Mouse (Mus musculus) left cerebral cortex, adult 18-20 months (tissue): ENCODE data around the gene Als2cl. TPM values are rescaled to one million over a fixed set of nuclear protein-coding genes. Genes with fewer than 3 reads are reported as not detected.

Experiments used
- DNase-seq, 2 experiments: peaks; one replicate each; pipeline ENCODE4 v3.0.0; 2021 to 2022; ENCODE audit warnings: low spot score in 2 of 2, mixed read lengths in 1 of 2
- total RNA-seq, 2 experiments: library from RNA; stranded (reverse); gene quantifications; 2 replicates each; pipeline ENCODE4 v1.2.3; 2021

Gene Als2cl
- total RNA-seq, 2 experiments from 2014 or later, result 10.6 to 14.2 TPM

GRCm38 (mm10) chr9:110914631-110915236 lies 35.1 kb downstream of the Als2cl start:
- DNase-seq, result no peak

GRCm38 (mm10) chr9:110915466-110915865 lies 35.8 kb downstream of the Als2cl start:
- DNase-seq, result no peak

GRCm38 (mm10) chr9:110916786-110917185 lies 37.1 kb downstream of the Als2cl start, which contains the start of gene Fam240a:
Fam240a (minus strand) TSS chr9:110916861.
- no peak for DNase-seq

- DNase-seq, result no peak
These were observed 41.2 kb downstream of the Als2cl start for GRCm38 (mm10) chr9:110920665-110921419.

- peak; percentile 66 to 83 for DNase-seq
These were observed 43.1 kb downstream of the Als2cl start for GRCm38 (mm10) chr9:110922759-110923158.

- no peak for DNase-seq
These were observed 51.9 kb downstream of the Als2cl start for GRCm38 (mm10) chr9:110931573-110931972.

- peak in 1 of 2 experiments; percentile 16 for DNase-seq
These were observed 54.3 kb downstream of the Als2cl start for GRCm38 (mm10) chr9:110933850-110934437.

GRCm38 (mm10) chr9:110935941-110936340 lies 56.3 kb downstream of the Als2cl start:
- DNase-seq, result no peak

- DNase-seq, result no peak
These were observed 58.1 kb downstream of the Als2cl start for GRCm38 (mm10) chr9:110937506-110938490.

- no peak for DNase-seq
These were observed 64.6 kb downstream of the Als2cl start for GRCm38 (mm10) chr9:110944265-110944664.

- DNase-seq, result no peak
These were observed 65.7 kb downstream of the Als2cl start for GRCm38 (mm10) chr9:110945343-110945742.

GRCm38 (mm10) chr9:110945926-110946325 lies 66.3 kb downstream of the Als2cl start, which contains the start of gene Tdgf1:
Tdgf1 (minus strand) TSS chr9:110946158.
- no peak for DNase-seq

GRCm38 (mm10) chr9:110946548-110947044 lies 66.9 kb downstream of the Als2cl start:
- no peak for DNase-seq

- DNase-seq, result no peak
These were observed 67.6 kb downstream of the Als2cl start for GRCm38 (mm10) chr9:110947261-110947661.

GRCm38 (mm10) chr9:110947900-110948299 lies 68.2 kb downstream of the Als2cl start:
- no peak for DNase-seq

- DNase-seq, result no peak
These were observed 69.2 kb downstream of the Als2cl start for GRCm38 (mm10) chr9:110948813-110949310.

- DNase-seq, result no peak
These were observed 70.4 kb downstream of the Als2cl start for GRCm38 (mm10) chr9:110950109-110950508.
